Mouse (Mus musculus) WW6 (cell line): Measurements from ENCODE around the gene Etv5.

Experiments
- DNase-seq: peaks from one replicate; pipeline ENCODE4 v3.0.0-alpha.2; 2013; ENCODE audit warnings: low read depth, low spot score

Etv5 gene

DNA sequence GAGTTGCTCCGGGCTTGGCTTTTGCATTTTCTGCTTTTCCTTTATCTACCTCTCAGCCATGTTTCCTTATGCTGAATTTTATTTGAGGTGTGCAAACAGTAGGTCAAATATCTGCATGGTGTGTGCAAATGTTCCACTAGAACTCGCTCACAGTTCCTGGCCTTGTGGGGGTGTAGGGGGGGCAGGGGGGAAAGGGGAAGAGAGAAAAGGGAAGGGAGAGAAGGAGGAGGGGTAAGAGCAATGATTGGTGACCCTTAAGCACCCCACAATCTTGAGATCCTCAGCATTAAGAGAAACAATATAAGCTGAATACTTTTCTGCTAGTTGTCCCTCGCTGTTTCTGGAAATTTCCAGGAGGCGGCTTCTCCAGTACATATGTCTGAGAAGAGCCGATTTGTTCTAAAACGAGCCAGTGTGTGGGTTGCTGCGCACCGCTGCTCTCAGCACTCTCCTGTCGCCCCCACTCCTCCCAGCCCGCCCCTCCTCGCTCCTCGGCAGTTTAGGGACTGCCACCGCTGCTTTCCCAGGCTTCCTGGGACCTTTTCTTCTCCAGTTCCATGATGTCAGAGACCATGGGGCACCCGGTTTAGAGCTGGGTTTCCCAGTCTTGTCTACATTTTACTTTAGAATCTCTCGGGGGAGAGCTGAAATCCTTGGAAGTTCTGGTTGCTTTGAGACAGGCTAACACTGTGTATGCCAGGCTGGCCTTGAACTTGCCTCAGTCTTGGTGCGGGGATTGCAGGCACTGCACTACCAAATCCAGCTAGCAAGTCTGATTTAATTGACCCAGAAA, 90.8 kb downstream of the Etv5 start:
- DNase-seq = no peak

GRCm38 (mm10) chr16:22348014-22348413, 91.5 kb downstream of the Etv5 start:
- no peak for DNase-seq

DNA sequence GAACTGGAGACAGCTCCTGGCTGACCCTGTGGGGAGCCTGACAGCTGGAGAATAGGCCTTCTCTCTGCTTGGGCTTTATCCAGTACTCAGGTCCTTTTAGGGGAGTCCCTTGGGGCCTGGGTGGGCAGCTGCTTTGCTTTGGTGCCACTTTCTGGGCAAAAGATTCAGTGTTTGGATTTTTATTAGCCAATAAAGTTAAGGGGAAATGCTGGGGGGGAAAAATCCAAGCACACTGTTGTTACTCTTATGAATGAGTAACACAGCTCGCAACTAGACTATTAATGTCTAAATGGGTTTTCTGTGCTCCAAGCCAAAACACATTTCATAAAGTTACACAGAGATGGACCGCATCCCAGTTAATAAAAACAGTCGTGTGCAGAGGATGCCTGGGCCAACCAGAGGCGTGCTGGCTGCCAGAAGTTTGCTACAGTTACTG, 98.3 kb downstream of the Etv5 start:
- no peak for DNase-seq

- no peak for DNase-seq
Measured at GRCm38 (mm10) chr16:22335781-22336180, 103.7 kb downstream of the Etv5 start.
